Mouse (Mus musculus) retina, adult 2 months (tissue): ENCODE data around the gene Olfr680-ps1.
"Not testable (repeated sequence)": the region's sequence is repeated elsewhere in the genome, so short reads cannot be mapped to it uniquely, and the experiment has no call there.

Source experiments
- DNase-seq: peaks from one replicate; pipeline ENCODE4 v3.0.0-alpha.2; 2012; ENCODE audit warnings: low read depth, low spot score

The Olfr680-ps1 gene

GRCm38 (mm10) chr7:105092717-105093116 lies at the start of gene Olfr680-ps1:
Olfr680-ps1 (minus strand) TSS chr7:105092817.
- not testable (repeated sequence) for DNase-seq

GRCm38 (mm10) chr7:105141275-105141674 lies 48.7 kb upstream of the Olfr680-ps1 start:
- DNase-seq, result no peak

GRCm38 (mm10) chr7:105116536-105116935 lies 23.9 kb upstream of the Olfr680-ps1 start, which contains the start of gene Olfr681:
Olfr681 (plus strand) TSS chr7:105116836.
- DNase-seq, result no peak

GRCm38 (mm10) chr7:105080905-105081304 lies 11.7 kb downstream of the Olfr680-ps1 start, which contains the start of gene Olfr679:
Olfr679 (plus strand) TSS chr7:105081205.
- no peak for DNase-seq

GRCm38 (mm10) chr7:105064175-105064574 lies 28.4 kb downstream of the Olfr680-ps1 start, which contains the start of gene Olfr678:
Olfr678 (plus strand) TSS chr7:105064475.
- no peak for DNase-seq

GRCm38 (mm10) chr7:105058951-105059350 lies 33.7 kb downstream of the Olfr680-ps1 start:
- no peak for DNase-seq
